Mouse (Mus musculus): ENCODE results near the gene Palm2. TPM values are rescaled to one million over a fixed set of nuclear protein-coding genes. Genes with fewer than 3 reads are reported as not detected.

Palm2 gene
- polyA plus RNA-seq, 1 experiment = 0.04 TPM

GRCm38 (mm10) chr4:57640971-57641370, 206.9 kb downstream of the Palm2 start:
- 90% methylated on average over 3 of the region's 3 CpGs for WGBS
- DNase-seq (ENCODE audit: low read depth, low spot score) = no peak

GRCm38 (mm10) chr4:57650994-57651393, 216.9 kb downstream of the Palm2 start:
- WGBS = 62% methylated on average over 1 of the region's 1 CpGs
- DNase-seq (ENCODE audit: low read depth, low spot score) = no peak

GRCm38 (mm10) chr4:57651547-57651946, 217.5 kb downstream of the Palm2 start:
- DNase-seq (ENCODE audit: low read depth, low spot score) = no peak
- WGBS = 80% methylated on average over 8 of the region's 8 CpGs

GRCm38 (mm10) chr4:57652185-57652904, 218.3 kb downstream of the Palm2 start:
- DNase-seq (ENCODE audit: low read depth, low spot score) = no peak
- WGBS = 50% methylated on average over 5 of the region's 5 CpGs

- 59% methylated on average over 1 of the region's 1 CpGs for WGBS
- DNase-seq (ENCODE audit: low read depth, low spot score) = no peak
Observed at GRCm38 (mm10) chr4:57655966-57656365, 221.9 kb downstream of the Palm2 start.

GRCm38 (mm10) chr4:57656388-57656787, 222.3 kb downstream of the Palm2 start:
- DNase-seq (ENCODE audit: low read depth, low spot score) = no peak
- 88% methylated on average over 12 of the region's 12 CpGs for WGBS

- no peak for DNase-seq (ENCODE audit: low read depth, low spot score)
- 90% methylated on average over 3 of the region's 3 CpGs for WGBS
Observed at GRCm38 (mm10) chr4:57656861-57657260, 222.8 kb downstream of the Palm2 start.

GRCm38 (mm10) chr4:57660470-57660869, 226.4 kb downstream of the Palm2 start:
- 33% methylated on average over 4 of the region's 4 CpGs for WGBS

GRCm38 (mm10) chr4:57666101-57666500, 232.1 kb downstream of the Palm2 start:
- WGBS = 76% methylated on average over 3 of the region's 3 CpGs
- DNase-seq (ENCODE audit: low read depth, low spot score) = no peak

More at GRCm38 (mm10) chr4:57660470-57660869, 226.4 kb downstream of the Palm2 start:
- DNase-seq (ENCODE audit: low read depth, low spot score) = no peak

GRCm38 (mm10) chr4:57670813-57671469, 236.9 kb downstream of the Palm2 start:
- WGBS = 44% methylated on average over 7 of the region's 7 CpGs
- no peak for DNase-seq (ENCODE audit: low read depth, low spot score)

- no peak for DNase-seq (ENCODE audit: low read depth, low spot score)
- 73% methylated on average over 4 of the region's 4 CpGs for WGBS
Observed at GRCm38 (mm10) chr4:57672541-57672940, 238.5 kb downstream of the Palm2 start.

- WGBS = 14% methylated on average over 12 of the region's 12 CpGs
- peak; percentile 64 for DNase-seq (ENCODE audit: low read depth, low spot score)
Observed at GRCm38 (mm10) chr4:57672996-57673906, 239.2 kb downstream of the Palm2 start.

GRCm38 (mm10) chr4:57674351-57674750, 240.3 kb downstream of the Palm2 start:
- 73% methylated on average over 7 of the region's 7 CpGs for WGBS
- DNase-seq (ENCODE audit: low read depth, low spot score) = no peak

GRCm38 (mm10) chr4:57675387-57675786, 241.3 kb downstream of the Palm2 start:
- DNase-seq (ENCODE audit: low read depth, low spot score) = peak; percentile 14
- under 1% methylated on average over 13 of the region's 13 CpGs for WGBS

- WGBS = 70% methylated on average over 12 of the region's 12 CpGs
Observed at GRCm38 (mm10) chr4:57677916-57678315, 243.9 kb downstream of the Palm2 start.

GRCm38 (mm10) chr4:57678991-57679457, 245.0 kb downstream of the Palm2 start:
- 77% methylated on average over 9 of the region's 9 CpGs for WGBS
- no peak for DNase-seq (ENCODE audit: low read depth, low spot score)

More at GRCm38 (mm10) chr4:57677916-57678315, 243.9 kb downstream of the Palm2 start:
- no peak for DNase-seq (ENCODE audit: low read depth, low spot score)

GRCm38 (mm10) chr4:57680186-57680585, 246.1 kb downstream of the Palm2 start:
- WGBS = 91% methylated on average over 12 of the region's 12 CpGs

GRCm38 (mm10) chr4:57681511-57681910, 247.5 kb downstream of the Palm2 start:
- no peak for DNase-seq (ENCODE audit: low read depth, low spot score)
- WGBS = 32% methylated on average over 12 of the region's 12 CpGs

More at GRCm38 (mm10) chr4:57680186-57680585, 246.1 kb downstream of the Palm2 start:
- no peak for DNase-seq (ENCODE audit: low read depth, low spot score)

- no peak for DNase-seq (ENCODE audit: low read depth, low spot score)
- 92% methylated on average over 2 of the region's 2 CpGs for WGBS
Observed at GRCm38 (mm10) chr4:57682341-57682740, 248.3 kb downstream of the Palm2 start.

GRCm38 (mm10) chr4:57682944-57683343, 248.9 kb downstream of the Palm2 start:
- WGBS = 83% methylated on average over 11 of the region's 11 CpGs
- DNase-seq (ENCODE audit: low read depth, low spot score) = no peak

Measured in large intestine, adult 2 months (tissue).